Mouse (Mus musculus) heart, postnatal 14 days (tissue): ENCODE measurements around the gene Nfe2. TPM values are rescaled to one million over a fixed set of nuclear protein-coding genes. Genes with fewer than 3 reads are reported as not detected.
A peak's percentile ranks its signal among the peaks of the same experiment; 100 is the strongest.

Experiments used
- DNase-seq, 2 experiments: peaks; one replicate each; pipeline ENCODE4 v3.0.0; 2021 to 2022
- intact Hi-C: fragments of 180-260 bp; cut with DNase I; formaldehyde crosslinking; loops from one replicate; pipeline ENCODE4 v1.15.1; 2025
- long read RNA-seq, 2 experiments: library from polyadenylated mRNA; stranded (forward); transcript quantifications; one replicate each; pipeline ENCODE4 v2.0.0; 2021
- total RNA-seq, 2 experiments: library from RNA; stranded (reverse); gene quantifications; 2 replicates each; pipeline ENCODE4 v1.2.3; 2021

The Nfe2 gene
- under 1 TPM; 0.60 to 0.83 TPM for total RNA-seq
- long read RNA-seq, experiment 1, partial matches to known transcripts = 0 of 3 reads
- long read RNA-seq, experiment 1, other reads (novel, unspliced or antisense) = 1 of 3 reads
- long read RNA-seq, experiment 2, partial matches to known transcripts = 0 of 1 reads
- long read RNA-seq, experiment 2, other reads (novel, unspliced or antisense) = 0 of 1 reads

DNA sequence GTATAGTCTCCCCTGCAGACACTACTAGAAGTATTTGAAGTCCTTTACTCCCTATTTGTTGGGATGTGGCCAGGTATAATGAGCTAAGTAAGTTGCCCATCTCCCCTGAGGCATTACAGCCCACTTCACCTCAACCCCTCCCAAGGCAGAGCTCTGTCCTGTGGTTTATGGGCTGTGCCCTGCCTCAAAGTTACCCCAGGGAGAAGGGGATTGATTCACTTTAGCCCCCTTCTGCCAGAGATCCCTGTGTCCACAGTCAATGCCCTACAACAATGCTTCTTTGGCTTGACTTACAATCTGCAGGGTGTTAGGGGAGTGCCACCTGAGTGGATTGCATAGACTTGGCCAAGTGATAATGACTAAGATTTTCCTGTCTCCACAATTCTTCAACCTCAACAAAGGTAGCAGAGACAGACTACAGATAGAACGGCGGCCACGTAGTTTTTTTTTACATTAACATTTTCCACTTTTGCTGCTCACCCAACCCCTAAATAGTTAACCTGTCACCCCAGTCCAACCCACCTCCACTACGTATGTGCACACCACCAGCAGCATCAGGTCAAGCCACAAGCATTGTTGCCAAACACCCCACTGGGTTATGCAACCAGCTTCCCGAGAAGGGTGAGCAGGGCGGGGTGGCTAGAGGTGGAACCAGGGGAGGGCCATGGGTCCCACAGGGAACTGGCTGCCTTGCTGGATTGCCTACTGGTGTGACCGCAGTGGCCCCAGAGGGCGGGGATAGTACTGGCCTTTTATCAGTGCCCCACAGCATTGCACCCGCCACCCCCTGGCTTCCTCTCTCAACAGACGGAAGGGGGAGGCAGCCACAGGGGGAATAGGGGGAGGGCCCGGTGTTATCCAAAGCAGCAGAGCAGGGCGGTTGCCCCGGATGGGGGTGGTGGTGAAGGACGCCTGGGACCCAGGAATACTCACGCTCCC, at the start of gene Nfe2:
Gene Nfe2 (minus strand): TSS at position 614 of the 939 bp plus-strand sequence.
- DNase-seq = peak; percentile 67 to 69
- intact Hi-C loops = no loop called here

DNA sequence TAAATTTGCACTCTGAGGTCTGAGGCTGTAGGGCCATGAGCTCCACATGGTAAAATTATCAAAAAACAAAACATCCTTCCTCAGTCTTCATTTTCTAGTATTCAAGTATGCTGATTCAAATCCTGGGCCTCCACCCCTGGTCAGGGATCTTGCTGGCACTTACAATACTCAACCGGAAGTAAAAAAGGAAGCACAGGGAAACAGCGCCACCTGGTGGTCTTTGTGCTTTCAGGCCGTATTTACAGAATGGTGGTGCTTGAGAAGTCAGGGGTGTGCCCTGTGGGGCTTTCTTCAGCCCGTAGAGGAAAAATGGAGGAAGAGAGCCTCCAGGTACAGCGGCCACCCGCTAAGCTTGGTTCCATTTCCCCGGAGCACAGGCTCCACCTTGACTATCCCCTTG, 48.9 kb upstream of the Nfe2 start:
- intact Hi-C loops = loop anchor here (1.0 to 5.0 kb wide), 6 partner anchors 22 to 320 kb away; partner anchors contain the start of gene Copz1
- peak; percentile 90 to 95 for DNase-seq

DNA sequence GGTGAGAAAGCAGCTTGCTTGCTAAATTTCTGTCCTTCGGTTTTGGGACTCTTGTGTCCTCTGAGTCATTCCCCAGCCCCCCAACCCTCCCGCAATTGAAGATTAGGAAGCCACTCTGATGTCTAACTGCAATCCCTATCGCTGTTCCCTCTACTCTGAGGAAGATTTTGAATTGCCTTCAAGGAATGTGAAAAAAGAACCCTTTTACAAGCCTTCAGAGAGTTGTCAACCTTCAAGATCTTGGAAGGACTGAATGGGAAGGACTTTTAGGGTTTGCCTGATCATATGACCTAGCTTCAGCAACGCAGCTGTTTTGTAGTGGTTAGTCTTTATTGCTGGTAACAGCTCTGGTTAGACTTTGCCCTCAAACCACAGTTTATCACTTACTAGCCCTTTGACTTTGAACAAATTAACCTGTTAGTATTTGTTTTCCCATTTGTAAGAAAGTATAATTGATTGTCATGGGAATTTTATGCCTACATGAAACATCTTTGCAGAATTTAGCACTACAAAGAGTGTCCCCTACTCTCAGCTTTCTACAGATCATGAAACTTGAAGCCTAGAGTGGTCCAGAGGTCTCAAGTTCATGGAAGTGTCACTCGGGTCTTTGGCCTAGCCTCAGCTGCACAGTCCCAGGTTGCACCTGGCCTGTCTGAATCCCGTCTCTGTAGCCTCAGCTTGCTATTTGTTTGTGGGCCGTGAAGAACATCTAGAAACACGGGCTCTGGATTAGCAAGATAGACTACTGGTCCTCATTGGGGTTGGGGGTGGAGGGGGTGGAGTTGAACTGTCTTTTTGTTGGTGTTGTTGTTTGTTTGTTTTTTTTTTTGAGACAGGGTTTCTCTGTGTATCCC, 47.8 kb upstream of the Nfe2 start:
- no peak for DNase-seq
- intact Hi-C loops = loop anchor here (2.0 to 5.0 kb wide), 5 partner anchors 21 to 319 kb away; partner anchors contain the start of gene Copz1

- peak; percentile 94 to 95 for DNase-seq
- intact Hi-C loops = loop anchor here (5.0 kb wide), 2 partner anchors 33 to 318 kb away; partner anchors contain the start of gene Copz1
Observed at GRCm38 (mm10) chr15:103305070-103305678, 47.0 kb upstream of the Nfe2 start.

DNA sequence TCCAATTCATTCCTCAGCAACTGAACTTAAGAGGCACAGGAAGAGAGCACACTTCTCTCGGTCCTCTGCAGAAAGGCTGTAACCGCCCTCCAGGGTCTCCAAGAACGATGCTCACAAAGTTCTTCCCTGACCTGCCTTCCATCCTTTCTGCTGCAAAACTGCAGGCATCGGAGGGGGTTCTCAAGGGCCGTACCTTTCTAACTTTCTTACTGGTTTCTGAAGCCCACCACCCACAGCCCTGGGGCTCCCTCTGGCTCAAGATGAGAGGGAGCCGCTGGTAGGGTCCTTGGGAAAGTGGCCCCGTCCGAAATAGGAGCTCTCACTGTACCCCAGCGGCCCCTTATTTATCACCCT, 46.4 kb upstream of the Nfe2 start:
- no peak for DNase-seq
- intact Hi-C loops = no loop called here

DNA sequence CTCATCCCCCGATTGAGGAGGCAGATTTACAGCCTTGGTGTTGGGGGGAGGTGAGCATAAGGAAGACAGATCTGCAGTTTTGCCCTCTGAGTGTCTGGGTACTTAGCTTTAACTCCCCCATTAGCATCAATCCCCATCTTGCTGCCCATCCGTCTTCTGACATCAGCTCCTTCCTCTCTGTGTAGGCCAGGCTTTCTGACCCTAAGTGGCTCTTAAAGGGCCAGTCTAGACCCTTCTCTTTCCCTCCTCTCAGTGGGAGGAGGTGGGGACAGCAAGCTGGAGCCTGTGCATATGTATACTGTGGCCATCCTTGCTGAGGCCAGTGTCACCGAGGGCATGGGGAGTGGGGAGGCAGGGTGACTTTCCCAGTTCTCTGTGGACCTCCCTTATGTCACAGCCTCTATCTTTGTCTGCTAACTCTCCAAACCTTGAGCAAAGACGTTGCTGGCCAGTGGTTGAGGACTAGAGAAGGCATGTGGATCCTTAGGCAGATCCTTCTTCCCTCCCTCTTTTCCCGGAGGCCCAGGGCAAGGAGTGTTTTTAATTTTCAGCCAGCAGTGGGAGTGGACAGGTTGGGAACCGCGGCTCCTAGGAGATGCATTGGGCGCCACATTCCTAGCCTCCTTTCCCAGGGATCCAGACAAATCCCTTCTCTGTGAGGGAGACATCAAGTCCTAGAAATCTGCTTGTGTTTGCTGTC, 45.9 kb upstream of the Nfe2 start:
- DNase-seq = no peak
- intact Hi-C loops = no loop called here

GRCm38 (mm10) chr15:103302341-103303021, 44.3 kb upstream of the Nfe2 start:
- intact Hi-C loops = no loop called here
- no peak for DNase-seq

GRCm38 (mm10) chr15:103301547-103302340, 43.5 kb upstream of the Nfe2 start:
- intact Hi-C loops = no loop called here
- no peak for DNase-seq

DNA sequence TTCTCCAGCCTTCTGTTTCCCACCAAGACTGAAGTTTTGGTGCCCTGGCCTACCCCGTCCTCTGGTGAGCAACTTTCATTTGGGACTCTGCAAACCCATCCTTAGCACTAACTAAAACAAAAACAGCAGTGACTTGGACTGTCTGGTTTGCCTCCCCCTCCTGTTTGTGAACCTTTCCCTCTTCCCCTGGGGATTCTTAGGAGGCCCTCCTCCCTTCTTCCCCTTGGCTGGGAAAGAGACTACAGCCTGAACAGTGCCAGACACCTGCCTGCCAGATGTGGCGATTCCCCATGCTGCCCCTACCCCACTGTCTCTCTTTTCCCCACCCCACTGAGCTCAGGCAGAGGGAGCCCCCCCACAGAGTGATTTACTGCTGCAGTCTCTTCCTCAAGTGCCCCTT, 42.8 kb upstream of the Nfe2 start:
- intact Hi-C loops = no loop called here
- no peak for DNase-seq

GRCm38 (mm10) chr15:103300560-103300959, 42.4 kb upstream of the Nfe2 start:
- intact Hi-C loops = no loop called here
- no peak for DNase-seq

DNA sequence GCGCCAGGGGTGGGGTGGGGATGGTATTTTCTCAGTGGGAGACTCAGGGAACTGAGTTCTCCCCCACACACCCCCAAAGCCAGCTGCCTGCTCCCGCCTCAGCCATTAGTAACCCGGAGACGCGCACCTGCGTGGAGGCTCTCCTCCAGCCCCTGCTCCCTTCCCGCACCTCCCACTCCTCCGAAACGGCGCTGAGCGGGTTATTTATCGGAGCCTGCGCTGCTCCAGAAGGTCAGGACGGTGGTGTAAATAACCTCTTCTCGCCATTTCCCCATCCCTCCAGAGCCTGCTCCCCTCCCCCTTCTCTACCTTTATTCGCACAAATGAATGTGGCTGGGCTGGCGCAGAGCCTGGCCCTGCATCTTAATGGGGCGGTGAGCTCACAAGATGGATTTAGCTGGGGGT, 41.9 kb upstream of the Nfe2 start:
- no peak for DNase-seq
- intact Hi-C loops = no loop called here

DNA sequence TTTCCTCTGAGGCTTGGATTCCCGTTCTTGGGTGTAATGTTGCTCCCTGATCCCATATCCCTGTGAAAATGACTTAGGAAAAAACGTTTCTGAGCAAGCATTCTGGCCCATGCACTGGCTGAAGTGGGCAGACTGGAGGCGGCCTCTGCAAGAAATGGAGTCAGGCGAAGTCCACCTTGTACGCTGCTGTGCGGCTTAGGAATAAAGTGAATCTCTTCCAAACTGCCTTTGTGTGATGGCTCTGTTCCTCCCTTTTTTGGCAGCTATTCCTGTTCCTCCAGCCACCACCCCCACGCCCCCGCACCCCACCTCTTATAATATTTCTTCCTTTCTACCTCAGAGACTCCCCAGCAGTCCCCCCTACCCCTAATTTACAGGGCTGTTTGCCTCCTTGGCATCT, 41.4 kb upstream of the Nfe2 start:
- DNase-seq = no peak
- intact Hi-C loops = no loop called here

DNA sequence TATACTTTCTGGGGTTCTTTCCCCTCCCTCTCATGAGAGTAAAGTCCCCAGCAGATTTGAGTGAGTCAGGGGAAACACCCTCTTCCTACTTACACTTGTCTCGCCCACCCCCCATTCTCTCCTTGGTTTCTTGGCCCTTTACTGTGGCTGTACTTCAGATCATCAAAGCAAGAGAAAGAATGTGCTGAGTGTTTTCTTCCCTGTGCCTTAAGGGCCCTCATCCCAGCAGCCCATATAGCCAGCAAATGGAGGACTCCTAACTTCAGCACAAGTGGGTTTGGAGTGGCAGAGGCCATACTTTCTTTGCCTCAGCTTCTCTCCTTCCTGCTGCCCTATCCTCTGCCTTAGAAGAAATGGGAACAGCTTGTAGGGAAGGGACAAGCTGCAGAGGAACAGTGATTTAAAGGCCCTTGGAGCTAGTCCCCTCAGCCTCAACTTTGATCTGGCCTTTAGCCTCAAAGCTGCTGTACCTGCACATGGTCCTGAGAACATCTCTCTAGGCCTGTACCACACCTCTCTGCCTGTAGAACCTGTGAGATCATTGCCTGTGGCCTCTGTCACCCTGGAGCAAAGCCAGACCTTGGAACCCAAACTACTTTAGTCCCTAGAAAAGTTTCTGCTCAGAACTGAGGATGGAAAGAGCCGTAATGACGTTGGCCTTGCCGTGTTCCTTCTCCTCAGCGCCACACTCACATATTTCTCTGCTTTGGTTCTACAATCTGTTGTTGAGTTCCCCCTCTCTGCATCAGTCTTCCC, 40.8 kb upstream of the Nfe2 start:
- no peak for DNase-seq
- intact Hi-C loops = no loop called here

DNA sequence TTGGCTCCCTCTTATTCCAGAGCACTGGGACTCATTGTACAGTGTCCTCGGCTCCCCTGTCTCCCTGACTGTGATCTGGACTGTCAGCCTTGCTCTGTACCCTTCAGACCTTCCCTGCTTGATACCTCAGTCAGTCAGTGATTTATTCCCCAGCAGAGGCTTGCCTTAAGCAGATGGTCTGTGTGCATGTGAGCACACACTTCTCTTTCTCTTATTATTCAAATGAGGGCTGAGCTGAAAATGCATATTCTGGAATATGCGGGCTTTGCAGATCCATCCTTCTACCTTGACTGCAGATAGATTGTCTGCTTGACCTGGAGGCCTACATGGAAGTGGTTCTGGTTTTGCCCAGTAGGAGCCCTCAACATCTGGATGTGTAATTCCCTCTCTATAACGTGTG, 39.8 kb upstream of the Nfe2 start:
- no peak for DNase-seq
- intact Hi-C loops = no loop called here

GRCm38 (mm10) chr15:103297313-103297712, 39.1 kb upstream of the Nfe2 start:
- intact Hi-C loops = no loop called here
- no peak for DNase-seq

- no peak for DNase-seq
- intact Hi-C loops = no loop called here
Observed at GRCm38 (mm10) chr15:103295851-103296250, 37.6 kb upstream of the Nfe2 start.

DNA sequence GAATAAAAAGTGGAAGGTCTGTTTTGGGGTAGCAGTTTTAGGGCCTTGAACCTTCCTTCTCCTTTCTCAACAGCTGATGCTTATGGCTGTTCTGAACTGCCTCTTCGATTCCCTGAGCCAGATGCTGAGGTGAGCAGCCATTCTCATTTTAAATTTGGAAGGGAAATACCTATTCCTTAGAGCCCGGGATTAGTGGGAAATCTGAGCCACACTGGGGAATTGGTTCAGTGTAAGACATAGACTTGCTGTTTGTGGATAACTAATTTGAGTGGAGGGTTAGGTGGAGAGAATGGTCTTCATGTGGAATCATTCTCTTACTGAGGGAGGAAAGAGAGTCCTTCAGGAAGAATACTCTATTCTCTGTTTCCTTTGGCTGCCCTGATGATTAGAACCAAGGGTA, 36.4 kb upstream of the Nfe2 start:
- no peak for DNase-seq
- intact Hi-C loops = no loop called here

DNA sequence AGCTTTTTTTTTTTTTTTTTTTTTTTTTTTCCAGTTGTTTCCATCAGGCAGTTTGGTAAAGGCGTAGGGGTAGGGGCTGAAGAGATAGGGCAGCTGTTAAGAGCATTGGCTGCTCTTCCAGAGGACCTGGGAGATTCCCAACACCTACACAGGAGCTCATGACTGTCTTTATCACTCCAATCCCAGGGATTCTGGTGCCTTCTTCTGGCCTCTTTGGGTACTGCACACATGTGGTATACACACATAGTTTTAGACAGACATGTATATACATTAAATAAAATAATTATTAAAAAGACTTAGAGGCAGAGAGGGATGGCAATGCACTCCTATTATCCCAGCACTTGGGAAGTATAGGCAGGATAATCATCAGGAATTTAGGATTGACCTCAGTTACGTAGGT, 35.2 kb upstream of the Nfe2 start:
- DNase-seq = no peak

More for the DNA sequence above, 35.2 kb upstream of the Nfe2 start:
- intact Hi-C loops = no loop called here
